Mouse (Mus musculus) intestine, postnatal 0 days (tissue): ENCODE data around the gene E330009J07Rik. TPM values are rescaled to one million over a fixed set of nuclear protein-coding genes. Genes with fewer than 3 reads are reported as not detected.

Experiments used
- ATAC-seq: fragments of 200-750 bp; cut with Nextera tagmentation; 2 replicates; pipeline ENCODE4 v1.8.0; 2017; ENCODE audit warnings: mild to moderate bottlenecking, moderate TSS enrichment, moderate library complexity
- H3K27ac ChIP-seq: fragments of 300-500 bp; sonication (generic); 2 replicates; pipeline ENCODE4 v1.5.1; 2014; ENCODE audit warnings: mild to moderate bottlenecking, low read depth, low read length, moderate library complexity
- H3K27me3 ChIP-seq: fragments of 300-500 bp; sonication (generic); replicated peaks from 2 replicates; pipeline ENCODE4 v1.6.1; 2014; ENCODE audit warnings: low read length, mixed read lengths; ENCODE audit not compliant: control insufficient read depth, insufficient read depth
- H3K36me3 ChIP-seq: fragments of 300-500 bp; sonication (generic); 2 replicates; pipeline ENCODE4 v1.6.1; 2014; ENCODE audit warnings: mild to moderate bottlenecking, moderate library complexity; ENCODE audit not compliant: control insufficient read depth, insufficient read depth
- H3K4me1 ChIP-seq: fragments of 300-500 bp; sonication (generic); replicated peaks from 2 replicates; pipeline ENCODE4 v1.6.1; 2014; ENCODE audit warnings: antibody characterized with exemption, low read length, mixed read lengths; ENCODE audit not compliant: control insufficient read depth, insufficient read depth
- H3K4me2 ChIP-seq: fragments of 300-500 bp; sonication (generic); replicated peaks from 2 replicates; pipeline ENCODE4 v1.6.1; 2014; ENCODE audit warnings: low read depth, mild to moderate bottlenecking, moderate library complexity
- H3K4me3 ChIP-seq: fragments of 300-500 bp; sonication (generic); 2 replicates; pipeline ENCODE4 v1.5.1; 2014; ENCODE audit warnings: low read depth, low read length
- H3K9ac ChIP-seq: fragments of 300-500 bp; sonication (generic); 2 replicates; pipeline ENCODE4 v1.6.1; 2014; ENCODE audit warnings: mild to moderate bottlenecking, low read depth, low read length
- H3K9me3 ChIP-seq: fragments of 300-500 bp; sonication (generic); 2 replicates; pipeline ENCODE4 v1.6.1; 2016; ENCODE audit warnings: mixed run types; ENCODE audit not compliant: control insufficient read depth
- CTCF ChIP-seq: sonication (generic); IDR thresholded peaks from 2 replicates; pipeline ENCODE4 v1.5.1; 2016; ENCODE audit warnings: low read depth, mild to moderate bottlenecking, control low read depth, antibody characterized with exemption, moderate library complexity
- WGBS: fragments of 180-500 bp; shearing (Covaris S2); extraction: QIAGEN DNeasy Blood & Tissue Kit; methylation state at CpG from one replicate; pipeline ENCODE4 v1.1.7; 2014; 5-methylcytosine and 5-hydroxymethylcytosine counted together
- polyA plus RNA-seq: library from polyadenylated mRNA; unstranded; fragments of >200 nt; fragmentation: Nextera tagmentation; extraction: Ambion mirVana; gene quantifications from 2 replicates; pipeline ENCODE4 v1.2.1, GENCODE M21; 2015

The E330009J07Rik gene
- polyA plus RNA-seq, 1 experiment from 2014 or later, result 4.4 TPM

DNA sequence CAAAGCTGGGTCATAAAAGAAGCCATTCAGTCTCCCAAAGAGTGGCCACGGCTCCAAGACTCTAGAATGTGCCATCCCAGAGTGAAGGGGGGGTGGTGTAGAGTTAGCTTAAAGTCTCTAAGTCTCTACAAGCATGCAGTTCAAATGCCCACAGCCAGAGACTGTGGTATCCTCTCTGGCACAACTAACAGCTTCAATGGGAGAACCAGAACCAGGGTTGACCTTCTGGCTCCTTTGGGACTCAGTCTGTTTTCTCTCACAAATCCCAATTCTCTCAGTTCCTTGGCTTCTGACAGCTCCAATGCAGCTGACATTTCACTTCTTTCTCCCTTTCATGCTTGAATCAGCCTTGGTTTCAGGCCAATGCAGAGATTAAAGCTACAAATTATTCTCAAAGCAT lies 12.9 kb downstream of the E330009J07Rik start:
- no peaks in the 10 kb centered on the region; the same call in 1 of the 2 replicates for H3K36me3 ChIP-seq
- no peak for TF ChIP-seq CTCF
- no peak overlapping the region for H3K4me3 ChIP-seq
- no peak overlapping the region for H3K27ac ChIP-seq
- no peaks in the 10 kb centered on the region for H3K27me3 ChIP-seq
- WGBS, result 83% methylated on average over 1 of the region's 1 CpGs
- H3K9me3 ChIP-seq, result no peaks in the 10 kb centered on the region
- ATAC-seq, result no peak
- no peaks in the 10 kb centered on the region for H3K4me1 ChIP-seq
- H3K4me2 ChIP-seq, result no peak overlapping the region
- no peak overlapping the region for H3K9ac ChIP-seq

DNA sequence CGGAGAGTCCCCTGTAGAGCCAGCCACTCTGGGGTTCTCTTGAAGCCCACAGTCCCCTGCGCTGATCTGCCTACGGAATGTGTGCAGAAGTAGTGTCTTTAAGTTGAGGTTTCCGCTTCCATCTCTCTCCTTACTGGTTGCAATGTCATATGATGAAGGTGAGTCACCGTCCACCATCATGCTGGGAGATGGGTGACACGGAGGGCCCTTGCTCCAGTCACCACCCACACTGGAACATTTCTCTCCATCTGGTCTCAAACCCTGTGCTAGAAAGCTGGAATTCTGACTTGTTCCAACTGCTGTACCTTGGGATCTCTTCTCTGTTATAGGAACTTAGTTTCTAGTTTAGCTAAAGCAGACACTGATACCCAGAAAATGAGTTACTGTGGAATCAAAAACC lies 14.8 kb downstream of the E330009J07Rik start:
- WGBS, result 97% methylated on average over 6 of the region's 6 CpGs
- no peaks in the 10 kb centered on the region for H3K4me1 ChIP-seq
- no peak for ATAC-seq

DNA sequence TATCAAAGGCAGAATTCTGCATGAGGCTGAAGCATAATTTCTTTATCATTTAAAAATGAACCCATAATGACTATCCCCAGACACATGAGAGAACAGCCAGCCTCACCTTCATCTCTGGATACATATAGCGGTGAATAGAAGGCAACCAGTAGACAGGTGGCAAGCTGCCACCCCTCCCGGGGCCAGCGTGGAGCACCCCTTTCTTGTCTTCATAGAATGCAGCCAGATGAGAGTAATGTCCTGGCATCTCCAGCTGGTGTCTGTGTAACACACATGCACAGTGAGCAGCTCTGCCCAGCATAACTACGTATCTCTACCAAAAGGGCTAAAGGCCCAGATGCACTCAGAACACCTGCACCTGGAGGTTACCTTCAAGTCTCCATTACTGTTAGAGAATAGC lies 17.5 kb downstream of the E330009J07Rik start:
- 94% methylated on average over 4 of the region's 4 CpGs for WGBS
- no peak for ATAC-seq
- no peaks in the 10 kb centered on the region for H3K4me1 ChIP-seq

More for the DNA sequence above, 14.8 kb downstream of the E330009J07Rik start:
- no peaks in the 10 kb centered on the region; the same call in 1 of the 2 replicates for H3K36me3 ChIP-seq
- H3K27ac ChIP-seq, result no peak overlapping the region
- no peaks in the 10 kb centered on the region for H3K27me3 ChIP-seq
- no peak for TF ChIP-seq CTCF
- no peak overlapping the region for H3K4me2 ChIP-seq
- no peak overlapping the region for H3K4me3 ChIP-seq
- H3K9me3 ChIP-seq, result no peaks in the 10 kb centered on the region
- H3K9ac ChIP-seq, result no peak overlapping the region

DNA sequence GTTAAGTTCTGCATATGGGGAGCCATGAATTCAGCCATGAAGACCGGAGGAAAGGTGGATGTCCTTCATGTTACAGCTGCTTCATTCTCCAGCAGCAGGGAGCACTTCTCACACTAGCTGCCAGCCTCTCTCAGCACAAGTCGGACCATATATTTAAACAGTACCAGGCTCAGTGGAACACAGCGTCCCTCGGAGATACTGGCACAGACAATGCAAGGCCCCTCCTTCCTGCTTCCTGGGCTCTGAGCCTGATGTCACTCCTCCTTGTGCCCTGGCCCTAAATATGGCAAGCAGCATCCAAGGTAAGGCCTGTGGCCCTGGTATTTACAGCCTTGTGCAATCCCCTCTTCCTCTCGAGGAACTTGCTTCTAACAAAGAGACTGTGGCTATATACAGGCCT lies 20.1 kb downstream of the E330009J07Rik start:
- no peaks in the 10 kb centered on the region; the same call in 1 of the 2 replicates for H3K36me3 ChIP-seq
- H3K4me3 ChIP-seq, result no peak overlapping the region
- H3K9me3 ChIP-seq, result no peaks in the 10 kb centered on the region
- 71% methylated on average over 5 of the region's 5 CpGs for WGBS
- no peak for ATAC-seq
- H3K27ac ChIP-seq, result no peak overlapping the region
- H3K9ac ChIP-seq, result no peak overlapping the region
- H3K4me1 ChIP-seq, result no peaks in the 10 kb centered on the region
- no peak overlapping the region for H3K4me2 ChIP-seq
- TF ChIP-seq CTCF, result no peak
- H3K27me3 ChIP-seq, result no peaks in the 10 kb centered on the region

More for the DNA sequence above, 17.5 kb downstream of the E330009J07Rik start:
- no peaks in the 10 kb centered on the region for H3K27me3 ChIP-seq
- H3K9me3 ChIP-seq, result no peaks in the 10 kb centered on the region
- no peak overlapping the region for H3K4me2 ChIP-seq
- H3K4me3 ChIP-seq, result no peak overlapping the region
- H3K27ac ChIP-seq, result no peak overlapping the region
- no peak for TF ChIP-seq CTCF
- no peak overlapping the region for H3K9ac ChIP-seq
- H3K36me3 ChIP-seq, result no peaks in the 10 kb centered on the region; the same call in 1 of the 2 replicates

DNA sequence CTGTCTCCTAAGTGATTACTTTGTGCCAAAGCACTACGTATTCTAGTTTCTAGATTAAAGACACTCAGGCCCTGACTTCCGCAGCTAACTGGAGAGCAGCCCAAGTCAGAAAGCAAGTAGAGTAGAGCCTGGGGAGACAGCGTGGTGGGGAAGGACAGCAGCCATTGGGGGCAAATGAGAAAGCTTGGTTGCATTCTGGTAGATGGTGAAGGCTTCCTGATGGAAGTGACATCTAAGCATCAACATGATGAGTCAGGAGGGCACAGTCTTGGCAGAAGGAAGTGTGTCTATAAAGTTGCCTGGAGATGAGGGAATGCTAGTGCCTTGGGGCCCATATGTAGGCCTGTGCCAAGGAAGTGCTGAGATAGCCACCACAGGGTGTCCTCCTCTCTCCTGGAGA lies 22.4 kb downstream of the E330009J07Rik start:
- no peak for TF ChIP-seq CTCF
- 98% methylated on average over 3 of the region's 3 CpGs for WGBS

DNA sequence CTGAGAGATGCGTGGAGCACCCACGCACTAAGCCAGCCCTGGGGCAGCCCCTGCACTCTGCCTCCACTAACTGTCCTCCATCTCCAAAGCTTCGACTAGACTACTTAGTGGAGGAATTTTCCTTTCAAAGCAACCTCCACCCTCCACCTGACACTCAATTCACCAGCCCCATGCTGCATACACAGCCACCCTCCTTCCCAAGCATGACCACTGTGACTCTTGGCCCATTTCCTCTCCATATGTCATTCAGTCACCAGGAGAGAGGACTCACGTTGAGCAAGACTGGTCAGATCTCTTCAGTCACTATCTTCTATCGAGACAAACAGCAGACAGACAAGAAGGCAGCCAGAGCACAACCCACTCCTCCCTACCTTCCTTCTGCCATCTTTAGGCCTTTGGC lies 22.9 kb downstream of the E330009J07Rik start:
- Histone ChIP-seq H3K27ac (no peak overlapping the region), H3K27me3 (no peaks in the 10 kb centered on the region), H3K9me3 (no peaks in the 10 kb centered on the region), H3K36me3 (peaks cover 12% of the 10 kb centered on the region), H3K4me2 (no peak overlapping the region), H3K4me3 (no peak overlapping the region), H3K9ac (no peak overlapping the region), H3K4me1 (no peaks in the 10 kb centered on the region)
- ATAC-seq, result 0 out of 2 replicates have a peak, but pooled peaks have one; percentile 33
- no peak for TF ChIP-seq CTCF
- WGBS, result 76% methylated on average over 5 of the region's 5 CpGs

More for the DNA sequence above, 22.4 kb downstream of the E330009J07Rik start:
- Histone ChIP-seq H3K9ac (no peak overlapping the region), H3K9me3 (no peaks in the 10 kb centered on the region), H3K36me3 (peaks cover 7% of the 10 kb centered on the region), H3K27me3 (no peaks in the 10 kb centered on the region), H3K4me1 (no peaks in the 10 kb centered on the region), H3K4me2 (no peak overlapping the region), H3K4me3 (no peak overlapping the region), H3K27ac (no peak overlapping the region)
- no peak for ATAC-seq

DNA sequence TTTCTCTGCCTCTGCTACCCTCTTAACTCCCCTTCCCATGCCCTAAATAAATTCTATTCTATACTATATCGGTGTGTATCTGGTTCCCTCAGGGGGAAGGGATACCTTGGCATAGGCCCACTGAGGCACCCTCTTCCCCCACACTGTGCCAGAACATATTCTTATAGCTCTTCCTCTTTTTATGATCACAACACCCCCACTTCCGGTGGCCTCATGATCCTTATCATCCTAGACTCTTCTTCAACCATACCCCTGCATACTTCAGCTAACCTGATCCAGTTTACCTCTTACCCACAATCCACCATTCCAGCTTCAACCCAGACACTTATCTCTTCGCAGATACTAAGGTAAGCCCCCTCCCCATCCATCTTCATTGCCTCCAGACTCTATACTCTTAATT lies 24.9 kb downstream of the E330009J07Rik start:
- WGBS, result 87% methylated on average over 3 of the region's 3 CpGs
- H3K4me3 ChIP-seq, result no peak overlapping the region
- no peak overlapping the region for H3K9ac ChIP-seq
- no peak for ATAC-seq
- no peak overlapping the region for H3K27ac ChIP-seq
- no peaks in the 10 kb centered on the region for H3K9me3 ChIP-seq
- H3K4me1 ChIP-seq, result no peaks in the 10 kb centered on the region
- H3K4me2 ChIP-seq, result no peak overlapping the region
- TF ChIP-seq CTCF, result no peak
- no peaks in the 10 kb centered on the region for H3K27me3 ChIP-seq
- H3K36me3 ChIP-seq, result peaks cover 25% of the 10 kb centered on the region
